Mouse (Mus musculus): ENCODE results near the gene Ifne.

The Ifne gene

DNA sequence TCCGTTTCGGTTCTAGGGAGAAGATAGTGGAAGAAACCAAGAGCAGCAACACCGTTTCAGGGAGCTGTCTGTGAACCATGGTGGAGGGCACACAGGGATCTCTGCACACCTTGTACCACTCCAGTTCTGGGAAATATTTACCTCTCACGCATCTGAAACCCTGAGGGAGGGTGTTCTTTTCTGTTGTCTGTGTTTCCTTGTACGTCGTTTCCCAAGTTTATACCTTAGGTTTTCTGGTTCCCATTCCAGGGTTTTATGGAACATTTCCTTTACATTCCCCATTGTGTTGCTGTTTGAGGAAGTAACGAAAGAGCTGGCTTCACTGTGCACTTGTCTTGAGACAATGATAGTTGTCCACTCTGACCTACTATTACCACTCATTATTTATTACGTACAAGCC lies at the start of gene Ifne:
Gene Ifne (minus strand): TSS at position 101 of the 400 bp plus-strand sequence.
- no peaks in the 10 kb centered on the region for H3K27me3 ChIP-seq (ENCODE audit: control insufficient read depth, insufficient read depth, low read length, poor library complexity, severe bottlenecking)

DNA sequence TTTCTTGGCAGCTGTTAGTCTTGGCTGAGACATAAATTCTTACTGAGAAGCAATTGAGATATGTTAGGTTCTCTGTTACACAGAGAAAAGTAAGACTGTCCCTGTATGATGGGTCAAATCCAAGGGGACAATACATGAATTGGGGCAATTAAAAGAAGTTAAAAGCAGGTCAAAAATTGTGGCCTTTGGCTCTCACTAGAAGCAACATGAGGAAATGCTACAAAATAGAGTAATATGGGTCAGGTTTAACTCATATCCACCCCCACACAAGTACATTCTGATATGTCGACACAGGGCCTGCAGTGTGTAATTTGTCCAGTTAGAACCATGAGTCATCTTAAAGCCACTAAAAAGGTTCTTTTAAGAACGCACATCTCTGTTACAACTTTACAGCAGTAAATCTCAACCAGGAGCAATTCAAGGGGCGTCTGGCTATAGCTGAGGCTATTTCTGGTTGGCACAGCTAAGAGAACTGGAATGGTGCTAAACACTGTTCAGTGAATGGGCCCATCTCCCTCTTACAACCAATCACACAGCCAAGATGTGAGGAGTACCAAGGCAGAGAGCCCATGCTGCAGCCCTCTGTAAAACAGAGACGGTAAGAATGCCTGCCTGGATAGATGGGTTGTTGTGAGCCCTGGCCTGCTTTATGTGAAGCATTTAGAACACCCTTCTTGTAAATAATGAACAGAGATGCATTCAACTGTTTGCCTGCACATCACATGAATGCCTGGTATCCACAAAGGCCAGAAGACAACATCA lies 48.5 kb upstream of the Ifne start:
- H3K36me3 ChIP-seq (ENCODE audit: control insufficient read depth, insufficient read depth, low read length, poor library complexity, severe bottlenecking), result no peaks in the 10 kb centered on the region
- DNase-seq (ENCODE audit: low read depth, low spot score), result no peak
- H3K27me3 ChIP-seq (ENCODE audit: control insufficient read depth, insufficient read depth, low read length, poor library complexity, severe bottlenecking), result no peaks in the 10 kb centered on the region

More for the DNA sequence above, at the start of gene Ifne:
- no peak for DNase-seq (ENCODE audit: low read depth, low spot score)
- H3K36me3 ChIP-seq (ENCODE audit: control insufficient read depth, insufficient read depth, low read length, poor library complexity, severe bottlenecking), result no peaks in the 10 kb centered on the region

DNA sequence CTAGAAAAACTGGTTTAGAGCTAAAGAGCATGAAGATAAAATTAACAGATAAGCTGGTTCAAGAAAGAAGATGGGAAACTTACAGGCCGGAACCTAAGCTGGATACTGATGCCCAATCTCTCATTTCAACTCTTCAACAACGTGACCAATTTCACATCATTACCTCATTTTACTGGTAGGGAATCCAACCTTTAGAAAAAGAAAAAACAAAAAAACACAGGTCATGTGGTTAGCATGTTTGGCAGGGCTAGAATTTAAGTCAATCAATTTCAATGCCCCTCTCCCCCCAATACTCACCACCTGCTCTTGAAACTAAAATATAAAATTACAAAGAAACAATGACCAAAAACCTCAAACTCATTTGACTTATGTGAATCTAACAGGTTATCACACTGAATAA lies 47.8 kb upstream of the Ifne start:
- no peak for DNase-seq (ENCODE audit: low read depth, low spot score)
- H3K27me3 ChIP-seq (ENCODE audit: control insufficient read depth, insufficient read depth, low read length, poor library complexity, severe bottlenecking), result no peaks in the 10 kb centered on the region
- H3K36me3 ChIP-seq (ENCODE audit: control insufficient read depth, insufficient read depth, low read length, poor library complexity, severe bottlenecking), result no peaks in the 10 kb centered on the region

DNA sequence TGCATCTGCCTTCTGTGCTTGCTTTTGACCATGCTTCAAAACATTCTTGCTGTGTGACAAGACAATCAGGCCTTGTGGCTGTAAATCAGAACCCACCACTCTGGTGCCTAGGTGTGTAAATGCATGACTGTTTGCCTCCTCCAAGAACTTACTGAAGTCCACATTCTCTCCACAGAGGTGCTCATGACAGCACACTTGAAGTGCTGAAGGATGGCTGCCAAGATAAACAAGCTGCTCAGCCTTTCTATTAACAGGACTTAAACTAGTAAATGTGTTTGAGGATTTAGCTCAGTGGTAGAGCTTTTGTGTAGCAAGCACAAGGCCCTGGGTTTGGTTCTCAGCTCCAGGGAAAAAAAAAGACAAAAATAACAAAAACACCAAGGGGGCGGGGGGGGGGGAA lies 46.6 kb upstream of the Ifne start:
- H3K27me3 ChIP-seq (ENCODE audit: control insufficient read depth, insufficient read depth, low read length, poor library complexity, severe bottlenecking), result no peaks in the 10 kb centered on the region
- no peak for DNase-seq (ENCODE audit: low read depth, low spot score)
- H3K36me3 ChIP-seq (ENCODE audit: control insufficient read depth, insufficient read depth, low read length, poor library complexity, severe bottlenecking), result no peaks in the 10 kb centered on the region

DNA sequence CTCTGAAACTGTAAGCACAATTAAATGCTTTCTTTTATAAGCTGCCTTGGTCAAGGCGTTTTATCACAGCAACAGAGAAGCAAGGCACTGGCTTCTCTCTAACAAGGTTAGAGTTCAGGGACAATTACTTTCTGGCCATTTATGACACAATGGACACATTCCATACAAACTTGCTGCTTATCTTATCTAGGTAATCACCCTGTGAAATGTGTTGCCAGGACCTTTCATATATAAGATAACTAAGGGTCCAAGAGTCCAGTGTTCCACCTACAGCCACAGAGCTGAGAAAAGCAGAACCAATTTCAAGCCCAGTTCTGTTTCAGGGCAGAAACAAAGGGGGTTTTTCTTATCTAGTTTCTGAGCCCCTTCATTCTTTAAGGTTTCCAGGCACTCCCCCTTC lies 46.1 kb upstream of the Ifne start:
- DNase-seq (ENCODE audit: low read depth, low spot score), result no peak
- Histone ChIP-seq H3K27me3 (ENCODE audit: control insufficient read depth, insufficient read depth, low read length, poor library complexity, severe bottlenecking) (no peaks in the 10 kb centered on the region), H3K36me3 (ENCODE audit: control insufficient read depth, insufficient read depth, low read length, poor library complexity, severe bottlenecking) (no peaks in the 10 kb centered on the region)

DNA sequence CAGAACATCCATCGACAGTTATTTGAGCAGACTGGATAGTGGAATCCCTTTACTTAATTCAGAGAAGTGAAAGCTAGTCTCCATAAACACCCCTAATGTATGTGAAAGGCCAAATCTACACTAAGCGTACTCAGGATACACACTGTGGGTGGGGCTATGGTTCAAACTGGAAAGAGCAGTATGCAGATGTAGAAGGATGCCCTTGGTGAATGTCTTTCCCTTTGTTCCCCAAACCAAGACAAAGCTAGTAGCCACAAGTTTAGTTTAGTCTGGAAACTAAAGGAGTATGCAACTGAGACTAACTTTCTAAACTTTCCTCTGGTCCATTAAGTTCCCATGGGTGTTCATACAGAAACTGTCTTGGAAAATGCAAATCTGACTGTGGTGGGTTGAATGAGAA lies 45.5 kb upstream of the Ifne start:
- Histone ChIP-seq H3K27me3 (ENCODE audit: control insufficient read depth, insufficient read depth, low read length, poor library complexity, severe bottlenecking) (no peaks in the 10 kb centered on the region), H3K36me3 (ENCODE audit: control insufficient read depth, insufficient read depth, low read length, poor library complexity, severe bottlenecking) (no peaks in the 10 kb centered on the region)
- no peak for DNase-seq (ENCODE audit: low read depth, low spot score)

DNA sequence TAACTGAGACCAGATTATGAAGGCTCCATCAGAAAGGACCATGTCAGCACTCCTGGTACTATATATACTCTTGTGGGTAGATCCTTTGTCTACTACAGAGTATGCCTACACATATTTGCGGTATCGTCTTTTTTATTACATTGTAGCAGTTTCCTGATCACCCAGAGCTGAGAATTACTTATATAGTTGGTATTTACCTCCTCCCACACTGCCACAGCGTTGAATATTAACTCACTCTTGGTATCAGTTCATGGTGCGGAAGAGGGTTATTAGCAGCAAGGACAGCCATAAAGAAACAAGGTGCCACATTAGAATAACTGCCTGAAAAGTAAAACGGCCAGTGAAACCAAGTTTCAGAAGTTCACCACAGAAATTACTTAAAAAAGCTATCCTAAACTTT lies 41.3 kb upstream of the Ifne start:
- DNase-seq (ENCODE audit: low read depth, low spot score), result no peak
- Histone ChIP-seq H3K36me3 (ENCODE audit: control insufficient read depth, insufficient read depth, low read length, poor library complexity, severe bottlenecking) (no peaks in the 10 kb centered on the region), H3K27me3 (ENCODE audit: control insufficient read depth, insufficient read depth, low read length, poor library complexity, severe bottlenecking) (no peaks in the 10 kb centered on the region)

DNA sequence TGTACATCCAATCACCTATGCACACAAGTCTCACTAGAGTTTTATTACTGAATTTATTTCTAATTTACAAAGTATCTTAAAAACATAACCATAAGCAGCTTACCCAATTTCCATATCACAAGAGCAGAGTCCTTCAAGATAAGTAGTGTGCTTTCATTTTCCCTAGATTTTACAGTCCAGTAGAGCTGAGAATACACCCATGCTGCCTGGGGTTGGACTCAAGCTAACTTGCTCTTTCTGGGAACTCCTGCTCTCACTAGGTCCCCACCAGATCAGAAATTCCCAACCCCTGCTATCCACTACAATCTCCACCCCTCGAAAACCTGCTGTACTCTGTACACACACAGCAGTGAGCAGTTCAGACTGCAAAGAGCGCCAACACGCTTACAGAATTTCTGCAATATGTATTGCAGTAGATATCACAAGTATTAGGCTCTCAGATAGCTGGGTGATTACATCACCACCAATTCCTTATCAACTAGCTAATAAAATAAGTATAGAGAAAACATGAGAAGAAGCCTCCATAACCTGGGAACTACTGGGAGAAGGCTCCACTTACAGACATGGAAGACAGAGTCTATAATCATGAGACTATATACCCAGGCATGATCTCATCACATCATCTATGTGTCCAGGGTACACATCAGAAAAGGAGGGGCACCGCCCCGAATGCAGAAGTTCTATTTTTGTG lies 37.9 kb upstream of the Ifne start:
- Histone ChIP-seq H3K27me3 (ENCODE audit: control insufficient read depth, insufficient read depth, low read length, poor library complexity, severe bottlenecking) (no peaks in the 10 kb centered on the region), H3K36me3 (ENCODE audit: control insufficient read depth, insufficient read depth, low read length, poor library complexity, severe bottlenecking) (no peaks in the 10 kb centered on the region)
- no peak for DNase-seq (ENCODE audit: low read depth, low spot score)

DNA sequence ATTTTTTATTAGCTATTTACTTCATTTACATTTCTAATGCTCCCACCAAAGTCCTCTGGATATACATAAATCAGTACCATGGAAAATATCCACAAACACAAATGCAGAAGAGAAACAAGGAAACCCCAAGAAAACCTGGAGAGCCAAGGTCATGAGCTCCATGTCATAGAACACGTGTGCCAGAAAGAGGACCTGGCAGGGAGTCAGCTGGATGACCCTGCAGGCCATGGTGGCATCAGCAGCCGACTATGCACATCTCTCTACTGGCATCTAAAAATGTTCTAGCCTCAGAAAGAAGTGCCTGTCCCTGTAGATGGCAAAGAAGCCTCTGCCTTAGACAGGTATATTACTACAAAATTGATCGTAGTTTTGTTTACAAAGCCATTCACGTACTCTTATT lies 36.3 kb upstream of the Ifne start:
- DNase-seq (ENCODE audit: low read depth, low spot score), result no peak
- Histone ChIP-seq H3K36me3 (ENCODE audit: control insufficient read depth, insufficient read depth, low read length, poor library complexity, severe bottlenecking) (no peaks in the 10 kb centered on the region), H3K27me3 (ENCODE audit: control insufficient read depth, insufficient read depth, low read length, poor library complexity, severe bottlenecking) (no peaks in the 10 kb centered on the region)

DNA sequence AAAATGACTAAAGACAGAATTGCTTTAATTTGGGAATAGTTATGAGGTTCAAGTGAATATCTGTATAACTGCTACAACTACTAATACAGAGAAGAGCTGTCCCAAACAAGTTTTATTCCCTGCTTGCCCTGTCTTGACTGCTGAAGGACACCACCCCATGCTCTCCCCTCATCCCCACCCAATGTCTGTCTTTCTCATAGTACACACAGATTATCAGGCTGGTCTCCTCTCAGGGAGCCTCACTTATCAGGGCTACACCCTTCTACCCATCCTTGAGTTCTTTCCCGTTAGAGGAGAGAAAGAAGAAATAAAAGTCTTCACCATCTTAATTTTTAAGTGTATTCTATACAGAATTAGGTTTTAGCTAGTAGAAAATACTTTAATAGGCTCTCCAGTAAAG lies 34.0 kb upstream of the Ifne start:
- Histone ChIP-seq H3K36me3 (ENCODE audit: control insufficient read depth, insufficient read depth, low read length, poor library complexity, severe bottlenecking) (no peaks in the 10 kb centered on the region), H3K27me3 (ENCODE audit: control insufficient read depth, insufficient read depth, low read length, poor library complexity, severe bottlenecking) (no peaks in the 10 kb centered on the region)
- no peak for DNase-seq (ENCODE audit: low read depth, low spot score)

DNA sequence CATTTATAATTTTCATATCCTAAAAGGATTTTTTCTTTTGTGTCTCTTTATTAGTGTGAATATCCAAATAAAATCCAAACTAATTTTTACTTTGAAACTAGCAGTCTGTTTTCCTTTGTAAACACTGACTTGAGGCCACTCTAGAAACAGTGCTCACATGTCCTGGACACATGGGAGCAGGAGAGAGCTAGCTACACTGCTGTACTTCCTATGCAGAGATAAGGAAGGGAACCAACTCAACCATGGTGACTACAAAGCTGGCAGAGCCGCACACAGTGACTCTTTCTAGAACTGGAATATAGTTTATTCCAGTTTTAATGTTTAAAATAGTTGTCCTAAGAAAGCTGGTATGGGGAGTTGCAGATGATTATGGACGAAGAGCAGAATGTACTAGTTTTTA lies 32.9 kb upstream of the Ifne start:
- no peaks in the 10 kb centered on the region for H3K27me3 ChIP-seq (ENCODE audit: control insufficient read depth, insufficient read depth, low read length, poor library complexity, severe bottlenecking)
- H3K36me3 ChIP-seq (ENCODE audit: control insufficient read depth, insufficient read depth, low read length, poor library complexity, severe bottlenecking), result no peaks in the 10 kb centered on the region
- DNase-seq (ENCODE audit: low read depth, low spot score), result no peak

DNA sequence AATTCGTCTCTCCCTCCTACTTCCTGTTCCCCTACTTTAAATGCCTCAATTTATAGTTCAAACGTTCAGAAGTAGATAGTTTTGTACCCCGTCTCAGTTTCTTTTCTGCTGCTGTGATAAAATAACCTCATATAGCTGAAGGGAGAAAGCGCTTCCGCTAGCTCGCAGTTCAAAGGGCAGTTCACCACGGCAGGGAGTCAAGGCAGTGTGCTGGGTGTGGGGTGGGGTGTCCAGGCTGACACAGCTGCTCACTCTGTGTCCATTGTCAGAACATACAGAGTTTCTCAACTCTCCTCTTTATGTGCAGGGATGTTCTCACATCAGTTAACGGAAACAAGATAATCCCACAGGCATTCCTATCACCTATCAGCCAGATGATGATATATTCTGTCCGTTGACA lies 32.2 kb upstream of the Ifne start:
- no peaks in the 10 kb centered on the region for H3K27me3 ChIP-seq (ENCODE audit: control insufficient read depth, insufficient read depth, low read length, poor library complexity, severe bottlenecking)
- H3K36me3 ChIP-seq (ENCODE audit: control insufficient read depth, insufficient read depth, low read length, poor library complexity, severe bottlenecking), result no peaks in the 10 kb centered on the region
- no peak for DNase-seq (ENCODE audit: low read depth, low spot score)

DNA sequence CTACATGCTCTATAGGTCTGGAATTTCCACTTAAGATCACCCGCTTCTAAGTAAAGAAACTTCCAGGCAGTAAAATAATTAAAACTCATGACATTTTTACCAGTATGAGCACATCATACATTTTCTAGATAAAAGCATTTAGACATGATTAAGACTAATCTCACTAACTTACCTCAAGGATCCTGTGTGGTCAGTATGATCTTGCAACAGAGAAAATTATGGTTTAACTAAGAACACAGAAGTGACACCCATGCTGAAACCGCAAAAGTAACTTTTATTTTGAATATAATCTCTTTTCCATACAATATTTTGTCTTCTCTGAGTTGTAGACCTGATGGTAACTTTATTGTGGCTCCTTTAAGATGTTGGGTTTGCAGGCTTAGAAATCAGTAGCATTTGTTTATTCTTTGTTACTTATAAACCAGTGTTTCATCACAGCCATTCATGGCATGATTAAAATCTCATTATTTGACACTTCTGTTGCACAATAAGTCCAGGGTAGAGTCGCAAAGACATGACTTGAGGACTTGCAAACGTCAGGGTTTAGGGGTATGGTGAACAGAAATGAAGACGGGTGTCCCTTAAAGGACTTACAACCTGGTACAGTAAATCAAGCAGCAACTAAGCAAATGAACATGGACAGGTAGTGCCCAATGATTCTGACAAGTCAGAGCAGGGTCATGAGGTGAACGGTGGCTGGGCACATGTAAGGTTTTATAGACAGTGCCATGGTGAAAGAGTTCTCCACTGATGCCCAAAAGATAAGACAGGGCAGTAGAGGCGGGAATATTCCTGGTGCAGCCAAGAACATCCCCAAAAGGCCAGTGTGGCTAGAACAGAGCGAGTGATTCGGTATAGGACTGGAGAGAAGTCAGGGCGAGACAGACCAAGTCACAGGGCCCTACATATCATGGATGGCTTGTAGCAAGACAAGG lies 29.9 kb upstream of the Ifne start:
- Histone ChIP-seq H3K27me3 (ENCODE audit: control insufficient read depth, insufficient read depth, low read length, poor library complexity, severe bottlenecking) (no peaks in the 10 kb centered on the region), H3K36me3 (ENCODE audit: control insufficient read depth, insufficient read depth, low read length, poor library complexity, severe bottlenecking) (no peaks in the 10 kb centered on the region)
- no peak for DNase-seq (ENCODE audit: low read depth, low spot score)

DNA sequence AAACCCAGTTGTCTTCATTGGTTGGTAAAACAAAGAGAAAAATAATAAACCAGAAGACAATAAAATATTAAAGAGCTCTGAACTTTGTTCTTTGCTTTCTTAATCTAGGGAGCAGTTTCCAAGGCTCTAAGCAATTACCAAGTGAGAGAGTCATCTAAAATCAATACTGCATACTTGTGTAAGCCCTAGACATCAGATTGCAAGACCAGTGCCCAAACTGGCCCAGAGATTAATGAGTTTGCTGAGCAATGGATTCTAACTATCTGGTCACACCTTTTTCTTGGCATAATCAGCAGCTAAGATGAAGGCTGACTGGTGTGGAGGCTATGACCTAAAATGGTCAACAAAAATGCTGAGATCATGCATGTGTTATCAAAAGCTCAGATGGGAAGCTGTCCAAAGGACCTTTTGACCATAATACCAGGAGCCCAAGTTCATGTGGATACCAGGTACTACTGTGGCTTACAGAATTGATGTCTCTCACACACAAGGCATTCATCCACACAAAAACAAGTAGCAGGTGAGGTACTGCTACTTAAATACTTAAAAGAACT lies 13.3 kb upstream of the Ifne start:
- no peaks in the 10 kb centered on the region for H3K36me3 ChIP-seq (ENCODE audit: control insufficient read depth, insufficient read depth, low read length, poor library complexity, severe bottlenecking)
- H3K27me3 ChIP-seq (ENCODE audit: control insufficient read depth, insufficient read depth, low read length, poor library complexity, severe bottlenecking), result no peaks in the 10 kb centered on the region
- no peak for DNase-seq (ENCODE audit: low read depth, low spot score)

DNA sequence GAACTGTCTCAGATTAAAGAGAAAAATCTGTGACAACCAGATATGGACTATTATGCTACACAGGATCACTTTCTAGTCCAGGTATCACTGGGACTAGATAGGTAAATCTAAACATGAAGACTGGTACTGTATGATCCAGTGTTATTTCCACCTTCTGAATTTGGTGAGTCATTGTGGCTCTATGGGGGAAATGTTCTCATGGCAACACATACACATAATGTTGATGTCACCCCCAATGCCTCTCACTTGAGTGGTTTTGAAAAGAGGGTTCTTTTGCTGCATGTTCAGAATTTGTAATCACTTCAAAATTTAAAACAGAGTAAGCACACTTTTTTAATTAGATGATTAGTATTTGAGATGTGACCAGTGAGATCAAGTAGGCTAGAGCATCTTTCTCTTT lies 8.2 kb upstream of the Ifne start:
- Histone ChIP-seq H3K27me3 (ENCODE audit: control insufficient read depth, insufficient read depth, low read length, poor library complexity, severe bottlenecking) (no peaks in the 10 kb centered on the region), H3K36me3 (ENCODE audit: control insufficient read depth, insufficient read depth, low read length, poor library complexity, severe bottlenecking) (no peaks in the 10 kb centered on the region)
- DNase-seq (ENCODE audit: low read depth, low spot score), result no peak
